Mouse (Mus musculus): ENCODE measurements at regions not wholly inside any gene's neighbourhood (a gene's known extent, or its start where the extent isn't known, plus 50 kb on each side); places are given as distances from the start of the nearest gene placed in this dataset.

DNA sequence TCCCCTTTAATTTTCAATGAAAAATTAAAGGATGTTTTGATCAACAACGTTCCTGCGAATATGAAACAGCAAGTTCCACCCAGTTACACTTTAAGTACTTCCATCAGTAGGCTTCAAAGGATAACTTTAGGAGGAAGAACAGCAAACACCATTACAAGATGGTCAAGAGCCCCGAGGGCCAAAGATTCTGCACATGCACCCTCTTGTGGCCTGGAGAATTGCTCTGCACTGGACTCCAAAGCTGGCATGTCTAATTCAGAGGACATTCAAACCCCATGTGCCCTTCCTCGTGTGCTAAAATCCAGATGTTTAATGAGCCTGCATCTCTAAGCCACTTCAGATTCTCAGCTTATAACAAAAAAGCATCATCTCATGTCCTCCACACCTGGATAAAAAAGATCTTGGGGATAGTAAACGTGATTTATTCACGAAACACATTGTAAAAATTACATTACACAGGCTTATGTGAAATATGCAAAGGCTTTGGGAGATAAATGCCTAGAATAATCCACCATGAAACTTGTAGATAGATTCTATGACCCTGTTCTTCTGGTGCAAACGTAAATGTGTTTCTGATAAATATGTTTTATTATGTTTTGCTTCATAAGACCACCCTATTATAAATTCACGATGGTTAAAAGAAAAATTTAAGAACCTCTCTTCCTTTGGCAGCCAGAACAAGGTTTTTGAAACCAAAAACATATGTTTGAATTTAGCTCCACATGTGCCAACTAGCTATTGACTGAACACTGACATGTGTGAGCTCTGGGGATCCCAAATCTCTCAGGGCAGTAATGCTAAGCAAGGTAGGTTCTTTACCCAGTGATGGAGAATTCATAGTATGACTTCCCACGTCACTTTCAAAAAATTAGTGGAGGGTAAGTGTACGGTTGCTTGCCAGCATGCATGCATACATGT, 100.6 kb upstream of the Rfx3 start:
- no peak for DNase-seq (ENCODE audit: low spot score in 2 of 2)

DNA sequence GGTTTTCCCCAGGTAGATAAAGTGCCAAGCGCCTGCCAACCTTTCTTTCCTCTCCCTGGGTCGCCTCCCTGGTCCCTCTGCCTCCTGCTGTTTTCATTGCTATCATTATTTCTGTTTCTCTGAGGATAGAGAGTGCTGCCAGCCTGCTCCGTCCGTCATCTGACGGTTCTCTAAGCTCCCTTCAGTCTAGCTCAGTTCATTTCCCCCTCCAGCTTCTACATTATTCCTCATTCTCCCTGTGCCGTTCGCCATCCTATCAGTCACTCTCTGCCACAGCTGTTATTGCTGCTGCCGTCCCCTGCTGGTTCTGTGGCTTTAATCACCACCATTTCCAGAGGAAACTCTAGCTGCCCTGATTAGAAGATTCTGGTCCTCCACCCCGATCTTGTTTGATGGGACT, 84.7 kb upstream of the Rfx3 start:
- DNase-seq (ENCODE audit: low spot score in 2 of 2): no peak

DNA sequence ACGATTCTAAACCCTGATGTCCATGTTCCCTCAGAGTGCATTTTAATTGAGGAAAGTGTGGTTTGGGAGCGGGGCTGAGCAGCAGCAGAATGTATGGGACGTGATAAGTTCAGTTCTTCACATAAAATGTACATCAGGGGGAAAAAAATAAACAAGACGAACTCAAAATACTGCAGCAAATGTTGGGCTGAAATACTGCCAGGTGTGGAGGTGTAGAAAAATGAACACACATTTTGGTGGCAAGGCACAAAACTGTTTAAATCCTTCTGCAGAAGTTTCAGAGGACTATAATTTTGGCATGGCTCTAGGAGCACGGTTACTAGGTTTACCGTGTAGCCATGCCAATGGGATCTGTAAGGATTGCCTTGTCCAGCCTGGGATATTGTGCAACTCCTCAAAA, 81.3 kb upstream of the Rfx3 start:
- DNase-seq (ENCODE audit: low spot score in 2 of 2): peak; percentile 43 to 66

- DNase-seq (ENCODE audit: low spot score in 2 of 2): peak; percentile 46 to 51
These were observed 76.9 kb upstream of the Rfx3 start for GRCm38 (mm10) chr19:28087607-28088546.

- DNase-seq (ENCODE audit: low spot score in 2 of 2): no peak
These were observed 59.4 kb upstream of the Rfx3 start for GRCm38 (mm10) chr19:28070386-28070785.
